Mouse (Mus musculus): Measurements from ENCODE around the gene Shisa8. TPM values are rescaled to one million over a fixed set of nuclear protein-coding genes. Genes with fewer than 3 reads are reported as not detected.

The Shisa8 gene
- polyA plus RNA-seq, 1 experiment from 2014 or later = 1.8 TPM

DNA sequence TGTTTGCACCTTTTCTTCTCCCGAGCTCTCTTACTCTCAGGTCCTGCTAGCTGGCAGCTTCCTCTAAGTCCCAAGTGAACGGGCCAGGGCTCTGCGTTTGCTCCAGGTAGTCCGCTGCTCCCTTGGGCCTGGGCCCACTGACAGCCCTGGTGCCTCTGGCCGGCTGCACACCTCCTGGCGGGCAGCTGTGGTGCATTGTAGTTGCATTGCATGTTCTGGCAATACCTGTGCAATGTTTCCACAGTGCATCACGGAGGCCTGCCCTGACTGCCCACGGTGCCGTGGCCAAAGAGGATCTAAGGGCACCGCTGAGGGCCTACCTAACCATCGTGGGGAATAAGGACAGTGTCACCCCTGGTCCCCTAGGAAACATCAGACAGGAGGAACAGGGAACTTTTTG, 14.7 kb downstream of the Shisa8 start:
- Histone ChIP-seq H3K27ac (no peak overlapping the region), H3K9me3 (no peaks in the 10 kb centered on the region), H3K4me1 (replicated peaks) (no peaks in the 10 kb centered on the region), H3K9ac (no peak overlapping the region), H3K27me3 (no peaks in the 10 kb centered on the region), H3K4me3 (no peak overlapping the region), H3K4me2 (no peak overlapping the region), H3K36me3 (peaks cover 99% of the 10 kb centered on the region)
- no peak for ATAC-seq (ENCODE audit: low FRiP score)
- 94% methylated on average over 11 of the region's 11 CpGs for WGBS

- Histone ChIP-seq H3K9me3 (no peaks in the 10 kb centered on the region), H3K9ac (no peak overlapping the region), H3K27ac (no peak overlapping the region), H3K4me1 (replicated peaks) (no peaks in the 10 kb centered on the region), H3K27me3 (no peaks in the 10 kb centered on the region), H3K4me3 (no peak overlapping the region), H3K36me3 (peaks cover 99% of the 10 kb centered on the region), H3K4me2 (no peak overlapping the region)
- 95% methylated on average over 10 of the region's 10 CpGs for WGBS
- ATAC-seq (ENCODE audit: low FRiP score) = no peak
These were observed 15.3 kb downstream of the Shisa8 start for GRCm38 (mm10) chr15:82197246-82197750.

DNA sequence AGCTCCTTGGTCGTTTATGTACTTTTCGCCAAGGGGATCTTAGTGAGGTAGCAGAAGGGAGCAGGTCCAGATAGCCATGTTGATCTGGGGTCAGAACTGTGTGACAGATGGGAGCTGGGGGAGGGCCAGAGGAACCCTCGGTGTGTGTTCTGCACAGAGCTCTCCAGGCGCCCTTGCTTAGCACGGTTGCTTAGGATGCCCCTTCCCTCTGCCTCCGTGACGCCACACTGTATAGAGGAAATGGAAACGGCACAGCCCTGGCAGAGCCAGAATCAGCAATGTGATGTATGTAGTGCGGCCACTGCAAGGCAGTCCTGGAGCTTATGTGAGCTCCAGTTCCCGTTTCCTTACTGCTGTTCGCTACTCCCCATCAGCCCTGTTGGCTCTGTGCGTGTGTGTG, 16.3 kb downstream of the Shisa8 start:
- H3K4me1 ChIP-seq (replicated peaks) = no peaks in the 10 kb centered on the region
- H3K27me3 ChIP-seq = no peaks in the 10 kb centered on the region
- H3K9me3 ChIP-seq = no peaks in the 10 kb centered on the region
- WGBS = 87% methylated on average over 12 of the region's 12 CpGs
- H3K27ac ChIP-seq = no peak overlapping the region
- H3K36me3 ChIP-seq = peaks cover 99% of the 10 kb centered on the region
- ATAC-seq (ENCODE audit: low FRiP score) = no peak
- no peak overlapping the region for H3K4me3 ChIP-seq
- no peak overlapping the region for H3K9ac ChIP-seq
- H3K4me2 ChIP-seq = no peak overlapping the region

DNA sequence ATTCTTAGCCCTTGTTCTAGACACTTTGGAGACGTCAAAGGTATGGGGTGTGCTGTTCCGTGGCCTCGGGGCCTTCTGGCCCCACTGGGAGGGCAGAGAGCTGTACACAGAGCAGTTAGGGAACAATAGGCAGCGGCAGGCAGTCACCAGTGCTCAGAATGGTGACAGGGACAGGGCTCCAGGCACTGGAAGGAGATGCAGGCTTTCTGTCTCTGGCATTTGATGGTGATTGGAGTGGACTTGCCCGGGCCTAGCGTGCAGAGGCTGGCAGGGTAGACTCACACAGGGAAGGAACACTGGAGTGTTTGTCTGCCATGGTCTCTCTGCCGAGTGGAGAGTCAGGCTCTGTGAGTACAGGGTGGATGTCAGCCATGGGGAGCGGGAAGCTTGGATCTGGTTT, 20.0 kb downstream of the Shisa8 start:
- Histone ChIP-seq H3K4me2 (no peak overlapping the region), H3K9me3 (no peaks in the 10 kb centered on the region), H3K4me3 (no peak overlapping the region), H3K27ac (no peak overlapping the region), H3K4me1 (replicated peaks) (no peaks in the 10 kb centered on the region), H3K27me3 (no peaks in the 10 kb centered on the region), H3K36me3 (peaks cover 96% of the 10 kb centered on the region), H3K9ac (no peak overlapping the region)
- ATAC-seq (ENCODE audit: low FRiP score) = no peak
- 78% methylated on average over 8 of the region's 8 CpGs for WGBS

- no peaks in the 10 kb centered on the region for H3K27me3 ChIP-seq
- H3K4me1 ChIP-seq (replicated peaks) = no peaks in the 10 kb centered on the region; the same call in 1 of the 2 replicates
- peaks cover 96% of the 10 kb centered on the region for H3K36me3 ChIP-seq
- no peak overlapping the region for H3K9ac ChIP-seq
- H3K9me3 ChIP-seq = no peaks in the 10 kb centered on the region
- H3K4me2 ChIP-seq = no peak overlapping the region
- ATAC-seq (ENCODE audit: low FRiP score) = no peak
- H3K4me3 ChIP-seq = no peak overlapping the region
- 93% methylated on average over 10 of the region's 10 CpGs for WGBS
- no peak overlapping the region for H3K27ac ChIP-seq
These were observed 24.0 kb downstream of the Shisa8 start for GRCm38 (mm10) chr15:82188481-82189240.

- WGBS = 97% methylated on average over 1 of the region's 1 CpGs
- H3K4me1 ChIP-seq (replicated peaks) = no peaks in the 10 kb centered on the region; the same call in 1 of the 2 replicates
- H3K9me3 ChIP-seq = no peaks in the 10 kb centered on the region
- H3K27me3 ChIP-seq = no peaks in the 10 kb centered on the region
- H3K27ac ChIP-seq = no peak overlapping the region
- no peak for ATAC-seq (ENCODE audit: low FRiP score)
- H3K4me3 ChIP-seq = no peak overlapping the region
- H3K36me3 ChIP-seq = peaks cover 96% of the 10 kb centered on the region
- H3K9ac ChIP-seq = no peak overlapping the region
- H3K4me2 ChIP-seq = no peak overlapping the region
These were observed 24.7 kb downstream of the Shisa8 start for GRCm38 (mm10) chr15:82187924-82188323.

GRCm38 (mm10) chr15:82187401-82187800, 25.2 kb downstream of the Shisa8 start:
- Histone ChIP-seq H3K9ac (no peak overlapping the region), H3K36me3 (peaks cover 96% of the 10 kb centered on the region), H3K9me3 (no peaks in the 10 kb centered on the region), H3K27me3 (no peaks in the 10 kb centered on the region), H3K27ac (no peak overlapping the region), H3K4me1 (replicated peaks) (no peaks in the 10 kb centered on the region; the same call in 1 of the 2 replicates), H3K4me2 (no peak overlapping the region), H3K4me3 (no peak overlapping the region)
- ATAC-seq (ENCODE audit: low FRiP score) = no peak
- WGBS = 91% methylated on average over 4 of the region's 4 CpGs

DNA sequence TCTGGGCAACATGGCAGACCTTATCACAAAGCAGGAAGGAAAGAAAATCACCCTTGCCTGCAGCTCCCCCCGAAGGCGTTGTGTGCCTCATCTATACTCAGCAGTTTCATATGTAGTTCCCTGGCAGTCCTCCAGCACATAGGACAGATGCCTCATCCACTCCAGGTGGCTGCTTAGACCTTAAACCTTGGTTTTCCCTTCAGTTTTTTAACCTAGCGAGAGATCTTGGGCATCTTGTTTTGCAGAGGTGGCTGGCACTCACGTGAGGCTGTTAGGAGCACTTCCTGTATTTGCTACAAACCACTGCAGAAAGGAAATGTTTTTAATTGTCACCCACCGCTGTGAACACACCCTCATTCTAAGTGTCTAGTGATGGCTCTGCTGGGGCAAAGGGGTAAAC, 25.7 kb downstream of the Shisa8 start:
- Histone ChIP-seq H3K4me1 (replicated peaks) (no peaks in the 10 kb centered on the region; the same call in 1 of the 2 replicates), H3K9ac (no peak overlapping the region), H3K27me3 (no peaks in the 10 kb centered on the region), H3K4me3 (no peak overlapping the region), H3K36me3 (peaks cover 96% of the 10 kb centered on the region), H3K9me3 (0 out of 2 replicates have a peak, but pooled peaks cover 4% of the 10 kb centered on the region), H3K4me2 (no peak overlapping the region), H3K27ac (no peak overlapping the region)
- ATAC-seq (ENCODE audit: low FRiP score) = no peak
- WGBS = 95% methylated on average over 5 of the region's 5 CpGs

- H3K9ac ChIP-seq = no peak overlapping the region
- H3K27me3 ChIP-seq = no peaks in the 10 kb centered on the region
- H3K36me3 ChIP-seq = peaks cover 96% of the 10 kb centered on the region
- 0 out of 2 replicates have a peak, but pooled peaks cover 5% of the 10 kb centered on the region for H3K9me3 ChIP-seq
- ATAC-seq (ENCODE audit: low FRiP score) = no peak
- no peaks in the 10 kb centered on the region; the same call in 1 of the 2 replicates for H3K4me1 ChIP-seq (replicated peaks)
- no peak overlapping the region for H3K4me3 ChIP-seq
- 0 out of 2 replicates have a peak overlapping the region, but pooled peaks have one; percentile 18 for H3K27ac ChIP-seq
- 81% methylated on average over 14 of the region's 14 CpGs for WGBS
- H3K4me2 ChIP-seq = no peak overlapping the region
These were observed 26.5 kb downstream of the Shisa8 start for GRCm38 (mm10) chr15:82186131-82186530.

- Histone ChIP-seq H3K4me2 (no peak overlapping the region), H3K9me3 (0 out of 2 replicates have a peak, but pooled peaks cover 5% of the 10 kb centered on the region), H3K27ac (peak overlapping the region; percentile 18; the same call in 1 of the 2 replicates), H3K4me1 (replicated peaks) (no peaks in the 10 kb centered on the region; the same call in 1 of the 2 replicates), H3K9ac (no peak overlapping the region), H3K36me3 (peaks cover 99% of the 10 kb centered on the region), H3K4me3 (no peak overlapping the region), H3K27me3 (no peaks in the 10 kb centered on the region)
- WGBS = 87% methylated on average over 14 of the region's 14 CpGs
- no peak for ATAC-seq (ENCODE audit: low FRiP score)
These were observed 27.4 kb downstream of the Shisa8 start for GRCm38 (mm10) chr15:82185062-82185783.

GRCm38 (mm10) chr15:82184656-82185055, 28.0 kb downstream of the Shisa8 start:
- Histone ChIP-seq H3K4me3 (no peak overlapping the region), H3K9me3 (0 out of 2 replicates have a peak, but pooled peaks cover 5% of the 10 kb centered on the region), H3K4me1 (replicated peaks) (no peaks in the 10 kb centered on the region; the same call in 1 of the 2 replicates), H3K4me2 (no peak overlapping the region), H3K27ac (no peak overlapping the region), H3K9ac (0 out of 2 replicates have a peak overlapping the region, but pooled peaks have one; percentile 13), H3K36me3 (peaks cover 99% of the 10 kb centered on the region), H3K27me3 (no peaks in the 10 kb centered on the region)
- WGBS = 89% methylated on average over 10 of the region's 10 CpGs
- ATAC-seq (ENCODE audit: low FRiP score) = no peak

DNA sequence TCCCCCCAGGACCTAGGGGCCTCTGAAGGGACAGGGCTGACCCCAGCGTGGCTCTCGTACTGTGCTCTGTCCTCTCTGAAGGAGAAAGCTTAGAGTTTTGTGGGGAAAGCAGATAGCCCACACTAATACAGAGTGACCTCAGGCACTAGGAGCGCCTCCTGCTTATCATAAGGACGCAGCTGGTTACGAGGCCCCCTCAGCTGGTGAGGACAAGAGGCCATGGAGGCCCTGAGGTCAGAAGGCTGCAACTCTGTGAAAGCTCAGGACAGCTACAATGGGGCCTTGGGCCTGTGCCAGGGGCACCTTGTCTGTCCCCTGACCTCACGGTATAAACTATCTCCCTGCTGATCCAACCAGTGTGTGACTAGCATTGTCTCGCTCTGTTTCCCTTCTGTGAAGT, 28.4 kb downstream of the Shisa8 start:
- H3K4me2 ChIP-seq = no peak overlapping the region
- no peak overlapping the region for H3K27ac ChIP-seq
- H3K4me1 ChIP-seq (replicated peaks) = no peaks in the 10 kb centered on the region; the same call in 1 of the 2 replicates
- WGBS = 80% methylated on average over 7 of the region's 7 CpGs
- H3K9me3 ChIP-seq = 0 out of 2 replicates have a peak, but pooled peaks cover 5% of the 10 kb centered on the region
- no peak for ATAC-seq (ENCODE audit: low FRiP score)
- no peaks in the 10 kb centered on the region for H3K27me3 ChIP-seq
- H3K9ac ChIP-seq = peak overlapping the region; percentile 13; the same call in 1 of the 2 replicates
- H3K4me3 ChIP-seq = no peak overlapping the region
- peaks cover 99% of the 10 kb centered on the region for H3K36me3 ChIP-seq

Data from hindbrain, embryonic 13.5 days (tissue).